Comparison of ENCODE assay signal across 12 mouse cellular contexts in genomic region chr16:97304156-97304735, GRCm38 (mm10). TPM values are rescaled to one million over a fixed set of nuclear protein-coding genes. Genes with fewer than 3 reads are reported as not detected.
A peak's percentile ranks its signal among the peaks of the same experiment; 100 is the strongest.
DNase-seq lines count a peak whose midpoint lies in the region; ATAC-seq and TF ChIP-seq lines count a peak whose summit lies in the region.
"Had no signal": no experiment of that assay in that cellular context is flagged by ENCODE, and none has a peak within 500 bp of the region (broad histone marks: within the 10 kb centered on the region; RNA-seq: fewer than 3 reads in every experiment).

No protein-coding gene starts in this region.

- WGBS in intestine, postnatal 0 days, result 56% methylated on average over 5 of the region's 5 CpGs
- WGBS in intestine, embryonic 15.5 days, result 63% methylated on average over 5 of the region's 5 CpGs
- WGBS in stomach, postnatal 0 days, result 47% methylated on average over 5 of the region's 5 CpGs

- H3K27ac ChIP-seq in intestine, postnatal 0 days (ENCODE audit: low read depth, low read length), result no peak overlapping the region
- H3K27ac ChIP-seq in intestine, embryonic 15.5 days, result no peak overlapping the region
- H3K27ac ChIP-seq in stomach, postnatal 0 days (replicated peaks), result no peak overlapping the region
- H3K27ac ChIP-seq: heart, embryonic 15.5 days had no signal

- TF ChIP-seq CTCF in intestine, postnatal 0 days (IDR thresholded peaks at IDR 0.05; ENCODE audit: low read depth), result peak; percentile 27
- peak; percentile 41 for TF ChIP-seq CTCF in stomach, postnatal 0 days (IDR thresholded peaks at IDR 0.05; ENCODE audit: low read depth)

- H3K36me3 ChIP-seq in intestine, postnatal 0 days (ENCODE audit: control insufficient read depth, insufficient read depth), result no peaks in the 10 kb centered on the region
- no peaks in the 10 kb centered on the region for H3K36me3 ChIP-seq in intestine, embryonic 15.5 days
- H3K36me3 ChIP-seq in stomach, postnatal 0 days (ENCODE audit: control insufficient read depth, insufficient read depth, low read length), result no peaks in the 10 kb centered on the region
- H3K36me3 ChIP-seq: heart, embryonic 15.5 days had no signal

- H3K9ac ChIP-seq in intestine, postnatal 0 days (ENCODE audit: low read depth, low read length), result no peak overlapping the region
- H3K9ac ChIP-seq in intestine, embryonic 15.5 days, result no peak overlapping the region
- no peak overlapping the region for H3K9ac ChIP-seq in stomach, postnatal 0 days (ENCODE audit: low read length)
- H3K9ac ChIP-seq: heart, embryonic 15.5 days had no signal

- H3K27me3 ChIP-seq in intestine, postnatal 0 days (replicated peaks; ENCODE audit: control insufficient read depth, insufficient read depth, low read length), result no peaks in the 10 kb centered on the region
- H3K27me3 ChIP-seq in intestine, embryonic 15.5 days (replicated peaks), result no peaks in the 10 kb centered on the region
- no peaks in the 10 kb centered on the region for H3K27me3 ChIP-seq in stomach, postnatal 0 days (ENCODE audit: control insufficient read depth, insufficient read depth, low read length)
- H3K27me3 ChIP-seq: heart, embryonic 15.5 days had no signal

- ATAC-seq in intestine, postnatal 0 days, result no peak
- no peak for ATAC-seq in intestine, embryonic 15.5 days
- no peak for ATAC-seq in stomach, postnatal 0 days (ENCODE audit: low FRiP score, low TSS enrichment)

- no peaks in the 10 kb centered on the region for H3K4me1 ChIP-seq in intestine, postnatal 0 days (replicated peaks; ENCODE audit: control insufficient read depth, insufficient read depth, low read length)
- no peaks in the 10 kb centered on the region for H3K4me1 ChIP-seq in intestine, embryonic 15.5 days (replicated peaks)
- no peaks in the 10 kb centered on the region for H3K4me1 ChIP-seq in stomach, postnatal 0 days (replicated peaks; ENCODE audit: control insufficient read depth, insufficient read depth)
- H3K4me1 ChIP-seq: heart, embryonic 15.5 days had no signal

- H3K4me2 ChIP-seq in intestine, postnatal 0 days (replicated peaks; ENCODE audit: low read depth), result no peak overlapping the region
- H3K4me2 ChIP-seq in intestine, embryonic 15.5 days (replicated peaks), result no peak overlapping the region
- no peak overlapping the region for H3K4me2 ChIP-seq in stomach, postnatal 0 days (replicated peaks; ENCODE audit: low read depth)
- H3K4me2 ChIP-seq: heart, embryonic 15.5 days had no signal

- DNase-seq in cerebellum, postnatal 14 days, result peak; percentile 16 to 40
- no peak for DNase-seq in cerebellum, adult 18-20 months
- DNase-seq in right cerebral cortex, postnatal 4 days, result peak; percentile 38
- no peak for DNase-seq in right cerebral cortex, adult 18-20 months
- no peak for DNase-seq in stomach, postnatal 0 days (ENCODE audit: low spot score)
- DNase-seq in cerebellum, adult 11 months, result no peak
- DNase-seq: B cell, adult 2 months; kidney, adult 9 months; lung, adult 2 months had no signal

- no peak for TF ChIP-seq EP300 in stomach, postnatal 0 days (optimal IDR thresholded peaks at IDR 0.05)

- no peaks in the 10 kb centered on the region for H3K9me3 ChIP-seq in intestine, postnatal 0 days (ENCODE audit: control insufficient read depth)
- H3K9me3 ChIP-seq in intestine, embryonic 15.5 days, result no peaks in the 10 kb centered on the region
- no peaks in the 10 kb centered on the region for H3K9me3 ChIP-seq in stomach, postnatal 0 days (ENCODE audit: control insufficient read depth, low read length)
- H3K9me3 ChIP-seq: heart, embryonic 15.5 days had no signal

- no peak overlapping the region for H3K4me3 ChIP-seq in intestine, postnatal 0 days (ENCODE audit: low read depth, low read length)
- no peak overlapping the region for H3K4me3 ChIP-seq in intestine, embryonic 15.5 days (replicated peaks)
- no peak overlapping the region for H3K4me3 ChIP-seq in stomach, postnatal 0 days (ENCODE audit: low read depth, low read length)
- H3K4me3 ChIP-seq: heart, embryonic 15.5 days had no signal

RNA-seq across cellular contexts. Expression of gene Bace2, which starts 52.3 kb away (rescaled TPM):
- polyA plus RNA-seq in intestine, postnatal 0 days (2015; fragmentation: Nextera tagmentation; extraction: Ambion mirVana), result 15.6 and 17.8 TPM in 2 replicates
- 13.4 and 13.6 TPM in 2 replicates for polyA plus RNA-seq in intestine, embryonic 15.5 days (2015; fragmentation: Nextera tagmentation; extraction: Ambion mirVana)
- polyA plus RNA-seq in stomach, postnatal 0 days (2015; fragmentation: Nextera tagmentation; extraction: Ambion mirVana), result 205 and 216 TPM in 2 replicates

Comparison
In these comparisons a context has a peak if more than half of its experiments do, and no peak if none do; other contexts are left out.
1. DNase-seq: peak in cerebellum, postnatal 14 days (2 of 2) and right cerebral cortex, postnatal 4 days (single experiment); none in cerebellum, adult 18-20 months (0 of 2), right cerebral cortex, adult 18-20 months (single experiment), stomach, postnatal 0 days (single experiment) and cerebellum, adult 11 months (single experiment).
2. RNA of gene Bace2, which starts 52.3 kb away (polyA plus RNA-seq): 205 to 216 TPM in stomach, postnatal 0 days; 15.6 to 17.8 TPM in intestine, postnatal 0 days and 13.4 to 13.6 TPM in intestine, embryonic 15.5 days; every median in the first group is over 10 times any median in the second.